Mouse (Mus musculus) liver, embryonic 11.5 days (tissue): Measurements from ENCODE around the gene Rnf138rt1. TPM values are rescaled to one million over a fixed set of nuclear protein-coding genes. Genes with fewer than 3 reads are reported as not detected.

Experiments
- ATAC-seq: fragments of 200-750 bp; cut with Nextera tagmentation; replicated peaks from 2 replicates; pipeline ENCODE4 v1.8.0; 2017; ENCODE audit warnings: moderate number of reproducible peaks, mild to moderate bottlenecking, moderate TSS enrichment, moderate library complexity; ENCODE audit not compliant: low FRiP score
- DNase-seq: peaks from one replicate; pipeline ENCODE4 v3.0.0-alpha.2; 2017; ENCODE audit warnings: low spot score
- H3K27ac ChIP-seq: fragments of 300-500 bp; sonication (generic); 2 replicates; pipeline ENCODE4 v1.5.1; 2014; ENCODE audit warnings: mild to moderate bottlenecking, low read depth, low read length, control low read depth
- H3K27me3 ChIP-seq: fragments of 300-500 bp; sonication (generic); replicated peaks from 2 replicates; pipeline ENCODE4 v1.6.1; 2014; ENCODE audit warnings: low read length, mixed read lengths; ENCODE audit not compliant: control insufficient read depth, insufficient read depth
- H3K36me3 ChIP-seq: fragments of 300-500 bp; sonication (generic); 2 replicates; pipeline ENCODE4 v1.6.1; 2014; ENCODE audit warnings: mild to moderate bottlenecking, low read length, moderate library complexity, mixed read lengths; ENCODE audit not compliant: control insufficient read depth, insufficient read depth
- H3K4me1 ChIP-seq: fragments of 300-500 bp; sonication (generic); replicated peaks from 2 replicates; pipeline ENCODE4 v1.6.1; 2014; ENCODE audit warnings: low read length, mixed read lengths; ENCODE audit not compliant: control insufficient read depth, insufficient read depth
- H3K4me2 ChIP-seq: fragments of 300-500 bp; sonication (generic); 2 replicates; pipeline ENCODE4 v1.6.1; 2014; ENCODE audit warnings: mild to moderate bottlenecking, control low read depth, moderate library complexity
- H3K4me3 ChIP-seq: fragments of 300-500 bp; sonication (generic); 2 replicates; pipeline ENCODE4 v1.5.1; 2014; ENCODE audit warnings: low read depth, low read length, control low read depth
- H3K9ac ChIP-seq: fragments of 300-500 bp; sonication (generic); 2 replicates; pipeline ENCODE4 v1.6.1; 2014; ENCODE audit warnings: low read depth, low read length, control low read depth
- H3K9me3 ChIP-seq: fragments of 300-500 bp; sonication (generic); 2 replicates; pipeline ENCODE4 v1.6.1; 2016; ENCODE audit warnings: low read length, inconsistent platforms, mixed read lengths; ENCODE audit not compliant: control insufficient read depth
- WGBS: fragments of 180-500 bp; shearing (Covaris S2); extraction: QIAGEN DNeasy Blood & Tissue Kit; methylation state at CpG from one replicate; pipeline ENCODE4 v1.1.7; 2014; 5-methylcytosine and 5-hydroxymethylcytosine counted together
- polyA plus RNA-seq: library from polyadenylated mRNA; unstranded; fragments of >200 nt; fragmentation: Nextera tagmentation; extraction: Ambion mirVana; gene quantifications from 2 replicates; pipeline ENCODE4 v1.2.1, GENCODE M21; 2014

Rnf138rt1 gene
- polyA plus RNA-seq, 1 experiment from 2014 or later = not detected

- Histone ChIP-seq H3K9me3 (no peaks in the 10 kb centered on the region), H3K4me1 (no peaks in the 10 kb centered on the region), H3K4me3 (no peak overlapping the region), H3K4me2 (no peak overlapping the region), H3K27me3 (peaks cover 2% of the 10 kb centered on the region; the same call in 1 of the 2 replicates), H3K27ac (no peak overlapping the region), H3K36me3 (no peaks in the 10 kb centered on the region), H3K9ac (no peak overlapping the region)
- ATAC-seq (no peak), DNase-seq (no peak)
- 63% methylated on average over 12 of the region's 12 CpGs for WGBS
Observed at GRCm38 (mm10) chrX:163722785-163723577, 38.1 kb downstream of the Rnf138rt1 start.

GRCm38 (mm10) chrX:163720597-163720996, 40.5 kb downstream of the Rnf138rt1 start:
- 58% methylated on average over 2 of the region's 2 CpGs for whole genome bisulfite sequencing
- Histone ChIP-seq H3K4me1 (no peaks in the 10 kb centered on the region), H3K27ac (no peak overlapping the region), H3K9ac (no peak overlapping the region), H3K4me2 (no peak overlapping the region), H3K27me3 (peaks cover 2% of the 10 kb centered on the region; the same call in 1 of the 2 replicates), H3K9me3 (no peaks in the 10 kb centered on the region), H3K36me3 (no peaks in the 10 kb centered on the region), H3K4me3 (no peak overlapping the region)
- ATAC-seq (no peak), DNase-seq (no peak)

Other genes with a start within 250 kb of the Rnf138rt1 start
- gene Grpr, start 211.7 kb downstream of the Rnf138rt1 start, polyA plus RNA-seq = not detected in 2 replicates
- gene Ap1s2, start 147.7 kb upstream of the Rnf138rt1 start, polyA plus RNA-seq = 8.5 and 9.1 TPM in 2 replicates
- 31.4 and 37.6 TPM in 2 replicates for gene Zrsr2, start 197.3 kb upstream of the Rnf138rt1 start, polyA plus RNA-seq